Mouse (Mus musculus): ENCODE data around the gene Msantd1. TPM values are rescaled to one million over a fixed set of nuclear protein-coding genes. Genes with fewer than 3 reads are reported as not detected.
A peak's percentile ranks its signal among the peaks of the same experiment; 100 is the strongest.

Msantd1 gene
- polyA plus RNA-seq, 1 experiment, result not detected

- no peaks in the 10 kb centered on the region for H3K4me1 ChIP-seq (ENCODE audit: control insufficient read depth, insufficient read depth, insufficient read length, low read length)
- H3K4me3 ChIP-seq (ENCODE audit: insufficient read depth, low read depth, low read length), result no peak overlapping the region
- no peak overlapping the region for H3K27ac ChIP-seq (replicated peaks; ENCODE audit: low read depth, low read length)
These were observed 34.1 kb downstream of the Msantd1 start for GRCm38 (mm10) chr5:34941710-34942470.

GRCm38 (mm10) chr5:34943428-34943827 lies 35.6 kb downstream of the Msantd1 start:
- Histone ChIP-seq H3K27ac (replicated peaks; ENCODE audit: low read depth, low read length) (no peak overlapping the region), H3K4me1 (ENCODE audit: control insufficient read depth, insufficient read depth, insufficient read length, low read length) (no peaks in the 10 kb centered on the region), H3K4me3 (ENCODE audit: insufficient read depth, low read depth, low read length) (no peak overlapping the region)

- Histone ChIP-seq H3K27ac (replicated peaks; ENCODE audit: low read depth, low read length) (peak within 1 kb of the TSS; percentile 73), H3K4me3 (ENCODE audit: insufficient read depth, low read depth, low read length) (peak within 1 kb of the TSS; percentile 74), H3K4me1 (ENCODE audit: control insufficient read depth, insufficient read depth, insufficient read length, low read length) (peaks cover 6% of the 10 kb centered on the region; the same call in 1 of the 2 replicates)
These were observed 41.3 kb downstream of the Msantd1 start, which contains the start of gene Rgs12 for GRCm38 (mm10) chr5:34948861-34949760. Gene Rgs12, plus strand, starts transcription at chr5:34949445.

GRCm38 (mm10) chr5:34949769-34950211 lies 42.0 kb downstream of the Msantd1 start:
- Histone ChIP-seq H3K4me1 (ENCODE audit: control insufficient read depth, insufficient read depth, insufficient read length, low read length) (peaks cover 6% of the 10 kb centered on the region; the same call in 1 of the 2 replicates), H3K27ac (replicated peaks; ENCODE audit: low read depth, low read length) (peak overlapping the region; percentile 69), H3K4me3 (ENCODE audit: insufficient read depth, low read depth, low read length) (peak overlapping the region; percentile 68)

GRCm38 (mm10) chr5:34950486-34951160 lies 42.8 kb downstream of the Msantd1 start:
- H3K27ac ChIP-seq (replicated peaks; ENCODE audit: low read depth, low read length), result no peak overlapping the region
- H3K4me3 ChIP-seq (ENCODE audit: insufficient read depth, low read depth, low read length), result peak overlapping the region; percentile 68; the same call in 1 of the 2 replicates
- peaks cover 10% of the 10 kb centered on the region for H3K4me1 ChIP-seq (ENCODE audit: control insufficient read depth, insufficient read depth, insufficient read length, low read length)

GRCm38 (mm10) chr5:34951161-34951834 lies 43.5 kb downstream of the Msantd1 start:
- peaks cover 15% of the 10 kb centered on the region for H3K4me1 ChIP-seq (ENCODE audit: control insufficient read depth, insufficient read depth, insufficient read length, low read length)
- H3K4me3 ChIP-seq (ENCODE audit: insufficient read depth, low read depth, low read length), result no peak overlapping the region

GRCm38 (mm10) chr5:34954508-34954907 lies 46.7 kb downstream of the Msantd1 start:
- Histone ChIP-seq H3K27ac (replicated peaks; ENCODE audit: low read depth, low read length) (no peak overlapping the region), H3K4me3 (ENCODE audit: insufficient read depth, low read depth, low read length) (no peak overlapping the region), H3K4me1 (ENCODE audit: control insufficient read depth, insufficient read depth, insufficient read length, low read length) (peaks cover 24% of the 10 kb centered on the region)

More at GRCm38 (mm10) chr5:34951161-34951834, 43.5 kb downstream of the Msantd1 start:
- H3K27ac ChIP-seq (replicated peaks; ENCODE audit: low read depth, low read length), result no peak overlapping the region

GRCm38 (mm10) chr5:34955630-34956029 lies 47.8 kb downstream of the Msantd1 start:
- H3K4me1 ChIP-seq (ENCODE audit: control insufficient read depth, insufficient read depth, insufficient read length, low read length), result peaks cover 21% of the 10 kb centered on the region
- H3K4me3 ChIP-seq (ENCODE audit: insufficient read depth, low read depth, low read length), result no peak overlapping the region
- H3K27ac ChIP-seq (replicated peaks; ENCODE audit: low read depth, low read length), result no peak overlapping the region

GRCm38 (mm10) chr5:34956151-34956550 lies 48.3 kb downstream of the Msantd1 start:
- H3K4me3 ChIP-seq (ENCODE audit: insufficient read depth, low read depth, low read length), result no peak overlapping the region
- peaks cover 18% of the 10 kb centered on the region for H3K4me1 ChIP-seq (ENCODE audit: control insufficient read depth, insufficient read depth, insufficient read length, low read length)
- no peak overlapping the region for H3K27ac ChIP-seq (replicated peaks; ENCODE audit: low read depth, low read length)

GRCm38 (mm10) chr5:34957015-34957414 lies 49.2 kb downstream of the Msantd1 start:
- Histone ChIP-seq H3K4me1 (ENCODE audit: control insufficient read depth, insufficient read depth, insufficient read length, low read length) (peaks cover 25% of the 10 kb centered on the region), H3K4me3 (ENCODE audit: insufficient read depth, low read depth, low read length) (no peak overlapping the region), H3K27ac (replicated peaks; ENCODE audit: low read depth, low read length) (no peak overlapping the region)

GRCm38 (mm10) chr5:34960021-34960420 lies 52.2 kb downstream of the Msantd1 start:
- no peak overlapping the region for H3K27ac ChIP-seq (replicated peaks; ENCODE audit: low read depth, low read length)
- peaks cover 29% of the 10 kb centered on the region for H3K4me1 ChIP-seq (ENCODE audit: control insufficient read depth, insufficient read depth, insufficient read length, low read length)
- H3K4me3 ChIP-seq (ENCODE audit: insufficient read depth, low read depth, low read length), result no peak overlapping the region

- Histone ChIP-seq H3K27ac (replicated peaks; ENCODE audit: low read depth, low read length) (no peak overlapping the region), H3K4me3 (ENCODE audit: insufficient read depth, low read depth, low read length) (no peak overlapping the region), H3K4me1 (ENCODE audit: control insufficient read depth, insufficient read depth, insufficient read length, low read length) (peaks cover 17% of the 10 kb centered on the region)
These were observed 57.7 kb downstream of the Msantd1 start for GRCm38 (mm10) chr5:34965531-34965930.

- H3K4me3 ChIP-seq (ENCODE audit: insufficient read depth, low read depth, low read length), result no peak overlapping the region
- peaks cover 11% of the 10 kb centered on the region for H3K4me1 ChIP-seq (ENCODE audit: control insufficient read depth, insufficient read depth, insufficient read length, low read length)
- H3K27ac ChIP-seq (replicated peaks; ENCODE audit: low read depth, low read length), result peak overlapping the region; percentile 84
These were observed 60.6 kb downstream of the Msantd1 start for GRCm38 (mm10) chr5:34968386-34968785.

GRCm38 (mm10) chr5:34972471-34972870 lies 64.7 kb downstream of the Msantd1 start:
- H3K27ac ChIP-seq (replicated peaks; ENCODE audit: low read depth, low read length), result peak overlapping the region; percentile 35
- H3K4me3 ChIP-seq (ENCODE audit: insufficient read depth, low read depth, low read length), result no peak overlapping the region
- peaks cover 24% of the 10 kb centered on the region for H3K4me1 ChIP-seq (ENCODE audit: control insufficient read depth, insufficient read depth, insufficient read length, low read length)
